Mouse (Mus musculus): ENCODE data around the gene Cd1d1. TPM values are rescaled to one million over a fixed set of nuclear protein-coding genes. Genes with fewer than 3 reads are reported as not detected.

The Cd1d1 gene
- polyA plus RNA-seq, 1 experiment from 2014 or later = 62.2 TPM

DNA sequence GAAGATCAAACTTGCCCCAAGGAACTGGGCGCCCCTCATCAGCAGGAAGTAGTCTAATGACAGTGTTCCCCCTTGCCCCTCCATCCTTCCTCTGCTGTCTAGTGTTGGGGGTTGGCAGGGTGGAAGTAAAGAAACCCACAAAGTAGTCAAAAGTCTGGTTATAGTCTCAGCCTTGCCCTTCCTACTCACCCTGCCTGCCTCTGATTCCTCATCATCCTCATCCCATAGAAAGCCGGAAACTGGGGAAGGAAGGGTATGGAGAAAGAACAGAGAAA lies 37.9 kb downstream of the Cd1d1 start:
- H3K27ac ChIP-seq (replicated peaks) = no peak overlapping the region
- 83% methylated on average over 2 of the region's 2 CpGs for WGBS
- no peaks in the 10 kb centered on the region for H3K4me1 ChIP-seq
- no peaks in the 10 kb centered on the region for H3K36me3 ChIP-seq
- no peak for ATAC-seq (ENCODE audit: insufficient number of reproducible peaks, low FRiP score, low TSS enrichment, low read depth)
- no peak overlapping the region for H3K4me2 ChIP-seq (replicated peaks)
- H3K4me3 ChIP-seq (replicated peaks) = no peak overlapping the region
- no peaks in the 10 kb centered on the region for H3K27me3 ChIP-seq
- H3K9ac ChIP-seq = no peak overlapping the region
- no peaks in the 10 kb centered on the region for H3K9me3 ChIP-seq (replicated peaks)

DNA sequence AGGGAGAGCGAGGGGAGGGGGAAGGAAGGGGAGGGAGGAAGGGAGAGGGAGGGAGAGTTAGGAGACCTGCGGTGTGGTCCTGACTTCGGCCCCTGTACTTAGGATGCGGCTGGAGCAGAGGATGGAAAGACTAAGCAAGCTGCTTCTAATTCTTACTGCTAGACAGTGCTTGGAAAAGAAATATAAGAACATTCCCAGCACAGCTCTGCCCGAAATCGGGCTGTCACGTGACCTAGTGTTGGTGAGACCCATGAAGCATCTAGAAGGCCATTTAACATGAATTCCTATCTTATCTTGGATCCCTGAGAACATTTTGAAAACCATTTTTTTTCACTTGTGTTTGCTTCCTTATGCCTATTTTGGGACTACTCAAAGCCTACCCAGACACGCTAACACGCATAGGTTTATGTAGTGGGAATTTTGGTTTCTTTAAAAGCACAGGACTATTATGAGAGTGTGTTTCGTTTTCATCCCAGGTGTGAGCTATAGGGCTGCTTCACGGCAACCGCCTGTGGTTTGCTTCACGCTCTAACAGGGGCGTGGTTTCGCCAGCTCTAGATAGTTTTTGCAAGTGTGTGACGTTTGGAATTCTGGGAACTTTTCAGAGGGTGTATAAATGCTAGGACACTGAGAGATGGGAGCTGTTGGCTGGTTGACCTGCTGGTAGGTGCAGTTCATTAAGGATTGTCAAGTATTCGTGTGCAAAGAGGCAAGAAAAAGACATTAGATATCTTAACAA lies 38.4 kb downstream of the Cd1d1 start:
- H3K27me3 ChIP-seq = no peaks in the 10 kb centered on the region
- ATAC-seq (ENCODE audit: insufficient number of reproducible peaks, low FRiP score, low TSS enrichment, low read depth) = no peak

DNA sequence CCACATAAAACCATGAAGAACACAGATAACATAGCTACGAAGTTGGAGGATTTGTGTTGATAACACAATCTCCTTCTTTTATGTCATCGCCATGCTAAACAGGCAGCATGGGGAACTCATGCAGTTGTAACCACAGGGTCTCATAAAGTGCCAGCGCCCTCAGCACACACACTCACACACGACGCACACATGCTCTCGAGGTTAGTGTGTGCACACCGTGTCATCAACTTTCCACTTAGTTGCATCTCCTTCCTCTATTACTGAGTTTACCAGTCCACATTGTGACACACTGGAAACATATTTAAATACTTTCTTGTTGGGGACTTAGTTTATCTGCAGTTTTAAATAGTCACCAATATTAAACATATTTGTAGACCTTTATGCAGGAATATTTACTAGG lies 40.2 kb downstream of the Cd1d1 start:
- Histone ChIP-seq H3K4me3 (replicated peaks) (no peak overlapping the region), H3K27ac (replicated peaks) (no peak overlapping the region), H3K9me3 (replicated peaks) (no peaks in the 10 kb centered on the region), H3K36me3 (no peaks in the 10 kb centered on the region), H3K4me1 (no peaks in the 10 kb centered on the region), H3K27me3 (no peaks in the 10 kb centered on the region), H3K4me2 (replicated peaks) (no peak overlapping the region), H3K9ac (no peak overlapping the region)
- ATAC-seq (ENCODE audit: insufficient number of reproducible peaks, low FRiP score, low TSS enrichment, low read depth) = no peak
- WGBS = 84% methylated on average over 7 of the region's 7 CpGs

More for the DNA sequence above, 38.4 kb downstream of the Cd1d1 start:
- H3K4me3 ChIP-seq (replicated peaks) = no peak overlapping the region
- H3K9me3 ChIP-seq (replicated peaks) = no peaks in the 10 kb centered on the region
- H3K4me2 ChIP-seq (replicated peaks) = no peak overlapping the region
- no peaks in the 10 kb centered on the region for H3K4me1 ChIP-seq
- 84% methylated on average over 17 of the region's 17 CpGs for WGBS
- no peaks in the 10 kb centered on the region for H3K36me3 ChIP-seq
- H3K9ac ChIP-seq = no peak overlapping the region
- no peak overlapping the region for H3K27ac ChIP-seq (replicated peaks)

DNA sequence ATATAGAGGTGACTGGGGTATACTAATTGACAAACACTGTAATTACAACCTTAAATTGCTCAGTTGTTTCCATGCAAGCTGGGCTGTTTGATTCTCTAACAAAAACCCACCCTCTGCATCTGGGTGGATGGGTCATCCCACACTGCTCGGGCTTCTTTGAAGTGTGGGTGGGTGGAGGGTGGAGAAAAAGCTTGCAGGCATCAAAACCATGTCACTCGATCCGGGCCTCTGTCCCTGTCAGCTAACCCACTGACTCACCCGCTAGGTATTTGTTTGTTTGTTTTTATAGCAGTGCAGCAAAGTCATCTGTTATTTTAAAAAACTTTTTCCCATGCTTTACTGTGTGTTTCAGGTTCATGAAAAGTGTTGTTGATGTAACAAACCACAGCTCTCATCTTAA lies 43.9 kb downstream of the Cd1d1 start:
- no peaks in the 10 kb centered on the region for H3K36me3 ChIP-seq
- H3K4me3 ChIP-seq (replicated peaks) = no peak overlapping the region
- no peaks in the 10 kb centered on the region for H3K4me1 ChIP-seq
- ATAC-seq (ENCODE audit: insufficient number of reproducible peaks, low FRiP score, low TSS enrichment, low read depth) = no peak
- no peak overlapping the region for H3K27ac ChIP-seq (replicated peaks)
- H3K9ac ChIP-seq = no peak overlapping the region
- H3K27me3 ChIP-seq = no peaks in the 10 kb centered on the region
- H3K9me3 ChIP-seq (replicated peaks) = 0 out of 2 replicates have a peak, but pooled peaks cover 3% of the 10 kb centered on the region
- WGBS = 15% methylated on average over 4 of the region's 4 CpGs
- H3K4me2 ChIP-seq (replicated peaks) = no peak overlapping the region

DNA sequence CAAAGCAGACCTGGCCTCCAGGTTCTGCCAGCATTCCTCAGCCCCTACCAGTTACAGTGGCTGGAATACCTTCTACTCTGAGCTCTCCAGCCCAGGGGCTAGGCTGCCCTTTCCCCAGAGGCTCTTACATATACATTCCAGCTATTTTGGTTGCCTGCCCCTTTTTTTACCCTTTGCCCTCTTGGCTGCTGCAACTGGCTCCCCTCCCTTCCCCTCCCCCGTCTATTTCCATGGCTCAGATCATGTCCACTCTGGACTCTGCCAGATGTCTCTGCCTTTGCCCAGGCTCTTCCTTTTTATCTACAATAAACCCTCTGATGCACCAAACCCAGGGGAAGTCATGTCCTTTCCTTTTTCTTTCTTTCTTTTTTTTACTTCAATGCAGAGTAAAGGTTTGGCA lies 44.7 kb downstream of the Cd1d1 start:
- H3K9ac ChIP-seq = no peak overlapping the region
- no peak overlapping the region for H3K4me3 ChIP-seq (replicated peaks)
- no peaks in the 10 kb centered on the region for H3K4me1 ChIP-seq
- no peaks in the 10 kb centered on the region for H3K27me3 ChIP-seq
- WGBS = 18% methylated on average over 1 of the region's 1 CpGs
- H3K4me2 ChIP-seq (replicated peaks) = no peak overlapping the region
- H3K27ac ChIP-seq (replicated peaks) = no peak overlapping the region
- H3K9me3 ChIP-seq (replicated peaks) = 0 out of 2 replicates have a peak, but pooled peaks cover 3% of the 10 kb centered on the region
- ATAC-seq (ENCODE audit: insufficient number of reproducible peaks, low FRiP score, low TSS enrichment, low read depth) = no peak
- no peaks in the 10 kb centered on the region for H3K36me3 ChIP-seq

DNA sequence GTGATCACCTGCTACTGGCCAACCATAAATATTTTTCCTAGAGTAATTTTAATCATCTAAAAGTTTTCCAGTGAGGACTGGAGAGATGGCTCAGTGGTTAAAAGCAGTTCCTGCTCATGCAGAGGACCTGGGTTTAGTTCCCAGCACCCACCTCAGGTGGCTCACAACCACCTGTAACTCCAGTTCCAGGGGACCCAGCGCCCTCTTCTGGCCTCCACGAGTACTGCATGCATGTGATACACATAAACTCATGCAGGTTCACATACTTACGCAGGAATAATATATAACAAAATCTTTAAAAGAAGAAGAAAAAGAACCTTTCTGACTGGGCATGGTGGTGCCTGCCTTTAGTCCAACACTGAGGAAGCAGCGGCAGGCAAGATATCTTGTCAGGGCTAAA lies 45.4 kb downstream of the Cd1d1 start:
- H3K27ac ChIP-seq (replicated peaks) = no peak overlapping the region
- ATAC-seq (ENCODE audit: insufficient number of reproducible peaks, low FRiP score, low TSS enrichment, low read depth) = no peak
- H3K9ac ChIP-seq = no peak overlapping the region
- H3K4me2 ChIP-seq (replicated peaks) = no peak overlapping the region
- no peak overlapping the region for H3K4me3 ChIP-seq (replicated peaks)
- H3K4me1 ChIP-seq = no peaks in the 10 kb centered on the region
- WGBS = 84% methylated on average over 4 of the region's 4 CpGs
- H3K36me3 ChIP-seq = no peaks in the 10 kb centered on the region
- H3K9me3 ChIP-seq (replicated peaks) = 0 out of 2 replicates have a peak, but pooled peaks cover 3% of the 10 kb centered on the region
- H3K27me3 ChIP-seq = no peaks in the 10 kb centered on the region

DNA sequence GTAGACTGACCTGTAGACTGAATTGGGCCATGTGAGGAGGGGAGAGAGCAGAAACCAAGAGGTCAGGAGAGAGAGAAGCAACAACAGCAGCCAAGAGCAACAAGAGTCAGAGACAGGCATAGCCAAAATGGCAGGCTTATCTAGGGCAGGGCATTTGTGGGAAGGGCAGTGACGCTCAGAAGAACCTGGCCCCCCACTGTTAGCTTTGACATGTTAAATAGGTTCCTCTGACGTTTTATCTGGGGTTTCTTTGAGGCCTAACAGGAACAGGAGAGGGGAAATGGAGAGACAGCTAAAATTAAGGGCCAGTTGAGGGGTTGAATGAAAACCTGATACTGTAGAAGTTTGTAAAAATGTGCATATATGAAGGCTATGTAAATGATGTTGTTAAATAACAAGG lies 48.6 kb downstream of the Cd1d1 start:
- Histone ChIP-seq H3K4me3 (replicated peaks) (no peak overlapping the region), H3K27me3 (no peaks in the 10 kb centered on the region), H3K9me3 (replicated peaks) (0 out of 2 replicates have a peak, but pooled peaks cover 3% of the 10 kb centered on the region), H3K36me3 (no peaks in the 10 kb centered on the region), H3K4me1 (no peaks in the 10 kb centered on the region), H3K27ac (replicated peaks) (no peak overlapping the region), H3K9ac (no peak overlapping the region), H3K4me2 (replicated peaks) (no peak overlapping the region)
- 55% methylated on average over 2 of the region's 2 CpGs for WGBS
- no peak for ATAC-seq (ENCODE audit: insufficient number of reproducible peaks, low FRiP score, low TSS enrichment, low read depth)

Other genes starting within 250 kb of the Cd1d1 start
- 12.5 and 13.9 TPM in 2 replicates for gene Dclk2, start 78.6 kb downstream of the Cd1d1 start, polyA plus RNA-seq (2015; fragmentation: Nextera tagmentation; extraction: Ambion mirVana)
- 19.6 and 20.1 TPM in 2 replicates for gene Kirrel, start 175.3 kb upstream of the Cd1d1 start, polyA plus RNA-seq (2015; fragmentation: Nextera tagmentation; extraction: Ambion mirVana)